Mouse (Mus musculus) spleen, adult 12 weeks (tissue): ENCODE data around the gene Zfp148.

Source experiments
- DNase-seq: peaks from one replicate; pipeline ENCODE4 v3.0.0; 2022; ENCODE audit warnings: low spot score

Gene Zfp148

GRCm38 (mm10) chr16:33531184-33531583 is 150.5 kb downstream of the Zfp148 start:
- no peak for DNase-seq

- DNase-seq, result no peak
Observed at GRCm38 (mm10) chr16:33536456-33536855, 155.8 kb downstream of the Zfp148 start.

GRCm38 (mm10) chr16:33537499-33538225 is 157.0 kb downstream of the Zfp148 start:
- no peak for DNase-seq

- no peak for DNase-seq
Observed at GRCm38 (mm10) chr16:33544346-33544745, 163.7 kb downstream of the Zfp148 start.

- DNase-seq, result no peak
Observed at GRCm38 (mm10) chr16:33545530-33545929, 164.9 kb downstream of the Zfp148 start.

- DNase-seq, result no peak
Observed at GRCm38 (mm10) chr16:33553689-33554342, 173.2 kb downstream of the Zfp148 start.
